Mouse (Mus musculus) neural tube, embryonic 12.5 days (tissue): ENCODE results near the gene Wwox. TPM values are rescaled to one million over a fixed set of nuclear protein-coding genes. Genes with fewer than 3 reads are reported as not detected.

Experiments used
- ATAC-seq: fragments of 200-750 bp; cut with Nextera tagmentation; 2 replicates; pipeline ENCODE4 v1.8.0; 2017; ENCODE audit warnings: low read depth, mild to moderate bottlenecking, moderate TSS enrichment, moderate library complexity; ENCODE audit not compliant: low FRiP score
- H3K27ac ChIP-seq: fragments of 300-500 bp; sonication (generic); 2 replicates; pipeline ENCODE4 v1.5.1; 2016
- H3K27me3 ChIP-seq: fragments of 300-500 bp; sonication (generic); replicated peaks from 2 replicates; pipeline ENCODE4 v1.6.1; 2016; ENCODE audit warnings: mild to moderate bottlenecking
- H3K36me3 ChIP-seq: fragments of 300-500 bp; sonication (generic); 2 replicates; pipeline ENCODE4 v1.6.1; 2016; ENCODE audit warnings: mild to moderate bottlenecking
- H3K4me1 ChIP-seq: fragments of 300-500 bp; sonication (generic); 2 replicates; pipeline ENCODE4 v1.6.1; 2016
- H3K4me2 ChIP-seq: fragments of 300-500 bp; sonication (generic); replicated peaks from 2 replicates; pipeline ENCODE4 v1.6.1; 2016; ENCODE audit warnings: mild to moderate bottlenecking
- H3K4me3 ChIP-seq: fragments of 300-500 bp; sonication (generic); 2 replicates; pipeline ENCODE4 v1.5.1; 2016
- H3K9ac ChIP-seq: fragments of 300-500 bp; sonication (generic); 2 replicates; pipeline ENCODE4 v1.6.1; 2016; ENCODE audit warnings: mild to moderate bottlenecking
- H3K9me3 ChIP-seq: fragments of 300-500 bp; sonication (generic); 2 replicates; pipeline ENCODE4 v1.6.1; 2016; ENCODE audit warnings: mild to moderate bottlenecking
- WGBS: fragments of 180-500 bp; shearing (Covaris S2); methylation state at CpG from one replicate; pipeline ENCODE4 v1.1.7; 2016; 5-methylcytosine and 5-hydroxymethylcytosine counted together
- polyA plus RNA-seq: library from polyadenylated mRNA; unstranded; fragments of >200 nt; fragmentation: Nextera tagmentation; extraction: Ambion mirVana; gene quantifications from 2 replicates; pipeline ENCODE4 v1.2.1, GENCODE M21; 2016

Wwox gene
- polyA plus RNA-seq, 1 experiment from 2014 or later, result 12.7 TPM

DNA sequence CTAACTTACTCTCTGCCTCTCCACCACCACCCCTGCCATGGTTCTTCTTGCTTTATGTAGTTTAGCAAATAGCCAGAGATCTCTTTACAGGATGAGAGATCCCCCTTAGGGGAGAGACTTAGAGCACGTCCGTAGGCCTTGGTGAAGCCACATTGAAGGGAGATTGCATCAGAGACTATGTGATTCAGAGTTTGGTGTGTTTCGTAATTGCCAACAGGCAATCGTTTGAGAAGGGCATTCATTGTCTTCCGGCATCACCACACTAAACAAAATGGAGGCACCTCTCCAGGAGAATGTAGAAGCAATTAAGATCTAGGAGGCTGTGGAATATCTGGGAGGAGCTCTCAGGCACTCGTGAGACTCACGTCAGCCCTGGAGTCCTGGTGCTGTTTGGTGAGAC lies 408.2 kb downstream of the Wwox start:
- WGBS, result 87% methylated on average over 7 of the region's 7 CpGs
- no peak overlapping the region for H3K27ac ChIP-seq
- peaks cover 29% of the 10 kb centered on the region for H3K4me1 ChIP-seq

GRCm38 (mm10) chr8:114849461-114849860 lies 410.0 kb downstream of the Wwox start:
- Histone ChIP-seq H3K4me2 (no peak overlapping the region), H3K4me3 (no peak overlapping the region), H3K9ac (no peak overlapping the region), H3K27ac (no peak overlapping the region), H3K36me3 (no peaks in the 10 kb centered on the region), H3K27me3 (no peaks in the 10 kb centered on the region), H3K9me3 (0 out of 2 replicates have a peak, but pooled peaks cover 3% of the 10 kb centered on the region), H3K4me1 (peaks cover 22% of the 10 kb centered on the region)
- ATAC-seq, result no peak
- WGBS, result 65% methylated on average over 9 of the region's 9 CpGs

More for the DNA sequence above, 408.2 kb downstream of the Wwox start:
- H3K9ac ChIP-seq, result no peak overlapping the region
- H3K4me2 ChIP-seq, result no peak overlapping the region
- 0 out of 2 replicates have a peak, but pooled peaks cover 3% of the 10 kb centered on the region for H3K9me3 ChIP-seq
- no peak for ATAC-seq
- H3K36me3 ChIP-seq, result no peaks in the 10 kb centered on the region
- H3K27me3 ChIP-seq, result no peaks in the 10 kb centered on the region
- H3K4me3 ChIP-seq, result no peak overlapping the region

GRCm38 (mm10) chr8:114850014-114850870 lies 410.8 kb downstream of the Wwox start:
- no peak overlapping the region for H3K9ac ChIP-seq
- H3K4me3 ChIP-seq, result no peak overlapping the region
- no peak overlapping the region; the same call in 1 of the 2 replicates for H3K4me2 ChIP-seq
- H3K27me3 ChIP-seq, result no peaks in the 10 kb centered on the region
- H3K4me1 ChIP-seq, result peaks cover 18% of the 10 kb centered on the region; the same call in 1 of the 2 replicates
- peak; percentile 41; the same call in 1 of the 2 replicates for ATAC-seq
- H3K36me3 ChIP-seq, result no peaks in the 10 kb centered on the region
- 43% methylated on average over 15 of the region's 15 CpGs for WGBS
- H3K9me3 ChIP-seq, result 0 out of 2 replicates have a peak, but pooled peaks cover 3% of the 10 kb centered on the region
- H3K27ac ChIP-seq, result no peak overlapping the region

- Histone ChIP-seq H3K4me2 (no peak overlapping the region), H3K4me1 (peaks cover 18% of the 10 kb centered on the region; the same call in 1 of the 2 replicates), H3K4me3 (no peak overlapping the region), H3K27ac (no peak overlapping the region), H3K36me3 (no peaks in the 10 kb centered on the region), H3K27me3 (no peaks in the 10 kb centered on the region), H3K9ac (no peak overlapping the region), H3K9me3 (0 out of 2 replicates have a peak, but pooled peaks cover 3% of the 10 kb centered on the region)
- no peak for ATAC-seq
- 90% methylated on average over 4 of the region's 4 CpGs for WGBS
These were observed 414.3 kb downstream of the Wwox start for GRCm38 (mm10) chr8:114853765-114854164.

DNA sequence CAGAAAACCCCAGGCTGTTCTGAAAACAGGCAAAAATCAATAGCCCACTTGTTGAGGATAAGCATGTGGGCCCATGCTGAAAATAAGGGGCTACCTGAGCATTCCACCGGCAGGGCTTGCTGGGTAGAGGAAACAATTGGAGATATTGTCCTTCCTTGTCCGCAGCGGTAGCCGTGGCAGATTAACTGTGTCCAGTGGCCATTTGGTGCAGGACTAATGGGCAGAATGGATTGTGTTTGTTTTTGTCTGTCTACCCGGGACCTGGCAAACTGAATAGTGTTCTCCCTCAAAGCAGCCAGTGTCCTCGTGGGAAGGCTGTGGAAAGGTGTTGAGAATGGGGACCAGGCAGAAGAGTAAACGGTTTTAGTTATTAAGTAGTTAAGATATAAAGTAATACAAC lies 416.4 kb downstream of the Wwox start:
- no peak for ATAC-seq
- peak overlapping the region; percentile 24; the same call in 1 of the 2 replicates for H3K4me2 ChIP-seq
- no peaks in the 10 kb centered on the region; the same call in 1 of the 2 replicates for H3K4me1 ChIP-seq
- H3K36me3 ChIP-seq, result no peaks in the 10 kb centered on the region
- no peak overlapping the region for H3K27ac ChIP-seq
- WGBS, result 8% methylated on average over 7 of the region's 7 CpGs
- H3K4me3 ChIP-seq, result no peak overlapping the region
- no peaks in the 10 kb centered on the region for H3K27me3 ChIP-seq
- 0 out of 2 replicates have a peak, but pooled peaks cover 3% of the 10 kb centered on the region for H3K9me3 ChIP-seq
- no peak overlapping the region for H3K9ac ChIP-seq

DNA sequence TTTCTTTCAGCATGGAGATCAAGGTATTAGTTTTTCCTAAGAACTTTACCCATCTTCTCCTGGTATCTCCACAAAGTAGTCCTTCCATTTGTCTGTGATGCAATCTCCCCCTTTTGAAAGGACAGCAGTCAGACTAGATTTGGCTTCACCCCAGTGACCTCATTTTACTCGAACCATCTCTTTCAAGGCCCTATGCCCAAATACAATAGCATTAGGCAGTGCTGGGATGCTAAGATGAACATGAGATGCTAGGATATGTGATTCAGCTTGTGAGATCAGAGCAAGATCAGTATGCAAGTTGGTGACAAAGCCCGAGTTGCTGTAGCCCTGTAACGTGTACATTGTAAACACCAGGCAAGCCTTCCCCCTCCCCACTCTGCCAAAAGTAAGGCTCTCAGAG lies 426.5 kb downstream of the Wwox start:
- Histone ChIP-seq H3K27me3 (no peaks in the 10 kb centered on the region), H3K36me3 (no peaks in the 10 kb centered on the region), H3K4me1 (no peaks in the 10 kb centered on the region), H3K4me2 (no peak overlapping the region), H3K27ac (no peak overlapping the region), H3K4me3 (no peak overlapping the region), H3K9ac (no peak overlapping the region), H3K9me3 (no peaks in the 10 kb centered on the region)
- WGBS, result 44% methylated on average over 3 of the region's 3 CpGs
- ATAC-seq, result no peak

GRCm38 (mm10) chr8:114869321-114869720 lies 429.9 kb downstream of the Wwox start:
- Histone ChIP-seq H3K27ac (no peak overlapping the region), H3K4me3 (no peak overlapping the region), H3K36me3 (no peaks in the 10 kb centered on the region), H3K9ac (no peak overlapping the region), H3K9me3 (no peaks in the 10 kb centered on the region; the same call in 1 of the 2 replicates), H3K27me3 (no peaks in the 10 kb centered on the region; the same call in 1 of the 2 replicates), H3K4me2 (no peak overlapping the region), H3K4me1 (no peaks in the 10 kb centered on the region)
- 90% methylated on average over 6 of the region's 6 CpGs for WGBS
- no peak for ATAC-seq

DNA sequence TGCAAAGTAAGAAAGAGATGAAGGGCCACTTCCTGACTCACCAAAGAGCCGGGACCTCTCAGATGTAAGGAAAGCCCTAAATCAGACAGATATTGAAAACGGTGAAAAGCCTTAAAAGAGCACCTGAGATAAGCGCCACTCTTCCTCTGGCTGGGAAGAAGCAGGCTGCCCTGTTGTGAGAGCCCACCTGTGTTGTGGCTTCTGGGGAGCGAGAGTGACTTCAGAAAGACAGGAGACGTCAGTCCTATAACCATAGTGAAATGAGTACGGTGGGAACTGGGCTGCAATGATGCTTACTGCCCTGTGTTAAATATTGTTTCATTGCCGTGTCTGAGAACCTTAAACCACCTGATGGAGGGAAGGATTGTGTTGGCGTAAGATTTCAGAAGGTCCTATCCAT lies 431.0 kb downstream of the Wwox start:
- Histone ChIP-seq H3K27ac (no peak overlapping the region), H3K36me3 (no peaks in the 10 kb centered on the region), H3K4me2 (no peak overlapping the region), H3K9me3 (no peaks in the 10 kb centered on the region; the same call in 1 of the 2 replicates), H3K4me1 (no peaks in the 10 kb centered on the region), H3K27me3 (no peaks in the 10 kb centered on the region; the same call in 1 of the 2 replicates), H3K9ac (no peak overlapping the region), H3K4me3 (no peak overlapping the region)
- WGBS, result 94% methylated on average over 8 of the region's 8 CpGs
- ATAC-seq, result no peak

DNA sequence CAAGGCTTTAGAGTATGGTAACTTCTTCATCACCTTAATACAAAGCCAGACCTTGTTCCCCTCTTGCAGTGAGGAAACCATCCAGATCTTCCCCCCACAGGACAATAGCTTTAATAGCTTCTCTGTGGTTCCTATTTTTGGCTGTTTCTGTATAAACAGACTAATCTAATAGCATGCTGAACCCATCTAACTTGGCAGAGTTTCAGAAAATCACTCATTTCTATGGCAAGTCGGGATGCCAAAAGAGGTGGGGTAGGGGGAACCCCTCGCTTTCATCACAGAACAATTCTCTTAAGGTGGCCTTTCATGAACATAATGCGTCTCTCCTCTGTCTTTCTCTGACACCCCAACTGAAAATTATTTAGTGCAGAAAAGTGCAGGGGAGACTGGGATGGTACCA lies 433.0 kb downstream of the Wwox start:
- Histone ChIP-seq H3K27me3 (no peaks in the 10 kb centered on the region; the same call in 1 of the 2 replicates), H3K9me3 (no peaks in the 10 kb centered on the region; the same call in 1 of the 2 replicates), H3K4me2 (no peak overlapping the region), H3K4me3 (no peak overlapping the region), H3K27ac (no peak overlapping the region), H3K36me3 (no peaks in the 10 kb centered on the region), H3K4me1 (peaks cover 13% of the 10 kb centered on the region), H3K9ac (no peak overlapping the region)
- 91% methylated on average over 3 of the region's 3 CpGs for WGBS
- ATAC-seq, result no peak

DNA sequence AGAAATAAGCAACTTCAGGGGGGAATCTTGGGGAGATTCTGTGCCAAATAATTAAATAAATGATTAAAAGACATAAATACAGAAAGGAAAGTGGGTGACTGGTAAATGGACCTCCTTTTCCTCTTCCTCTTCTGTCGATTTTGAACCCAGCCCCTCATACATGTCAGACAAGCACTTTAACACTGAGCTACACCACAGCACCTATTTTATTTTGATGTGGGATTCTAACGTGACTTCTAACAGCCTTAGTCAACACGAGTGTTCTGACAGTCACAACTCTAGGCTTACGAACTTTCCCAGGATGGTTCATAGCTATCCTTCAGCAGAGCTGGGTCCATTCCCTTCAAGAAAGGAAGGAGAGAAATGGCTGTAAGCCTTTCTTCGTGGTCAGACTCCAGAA lies 435.7 kb downstream of the Wwox start:
- no peaks in the 10 kb centered on the region; the same call in 1 of the 2 replicates for H3K9me3 ChIP-seq
- no peak overlapping the region for H3K27ac ChIP-seq
- no peak overlapping the region for H3K9ac ChIP-seq
- H3K4me3 ChIP-seq, result no peak overlapping the region
- H3K27me3 ChIP-seq, result no peaks in the 10 kb centered on the region; the same call in 1 of the 2 replicates
- peaks cover 20% of the 10 kb centered on the region for H3K4me1 ChIP-seq
- H3K36me3 ChIP-seq, result no peaks in the 10 kb centered on the region
- 86% methylated on average over 5 of the region's 5 CpGs for WGBS
- no peak for ATAC-seq
- no peak overlapping the region for H3K4me2 ChIP-seq

DNA sequence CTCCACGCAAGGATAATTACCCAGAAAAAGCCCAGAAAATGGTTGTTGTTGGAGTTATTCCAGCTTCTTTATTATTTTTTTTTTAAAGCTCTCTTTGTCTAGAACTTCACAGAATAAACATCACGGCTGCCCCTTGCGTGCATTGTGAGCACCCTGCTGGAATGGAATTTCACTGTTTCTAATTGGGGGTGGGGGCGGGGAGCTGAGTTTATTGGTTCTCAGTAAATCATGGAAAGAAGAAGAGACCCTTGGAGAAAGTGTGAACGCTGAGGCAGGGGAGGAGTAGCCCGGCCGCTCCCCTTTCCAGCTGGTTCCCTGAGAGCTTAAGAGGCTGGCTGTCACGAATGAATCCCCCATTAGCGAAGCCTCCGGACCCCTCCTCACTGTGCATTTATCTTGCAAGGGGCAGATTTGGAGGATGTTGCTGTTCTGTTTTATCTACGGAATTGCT lies 436.7 kb downstream of the Wwox start:
- WGBS, result 3% methylated on average over 11 of the region's 11 CpGs
- Histone ChIP-seq H3K9ac (no peak overlapping the region), H3K27me3 (no peaks in the 10 kb centered on the region; the same call in 1 of the 2 replicates), H3K4me2 (peak overlapping the region; percentile 33), H3K4me1 (peaks cover 20% of the 10 kb centered on the region), H3K36me3 (no peaks in the 10 kb centered on the region), H3K4me3 (no peak overlapping the region), H3K27ac (no peak overlapping the region), H3K9me3 (no peaks in the 10 kb centered on the region; the same call in 1 of the 2 replicates)
- ATAC-seq, result peak; percentile 56; the same call in 1 of the 2 replicates

DNA sequence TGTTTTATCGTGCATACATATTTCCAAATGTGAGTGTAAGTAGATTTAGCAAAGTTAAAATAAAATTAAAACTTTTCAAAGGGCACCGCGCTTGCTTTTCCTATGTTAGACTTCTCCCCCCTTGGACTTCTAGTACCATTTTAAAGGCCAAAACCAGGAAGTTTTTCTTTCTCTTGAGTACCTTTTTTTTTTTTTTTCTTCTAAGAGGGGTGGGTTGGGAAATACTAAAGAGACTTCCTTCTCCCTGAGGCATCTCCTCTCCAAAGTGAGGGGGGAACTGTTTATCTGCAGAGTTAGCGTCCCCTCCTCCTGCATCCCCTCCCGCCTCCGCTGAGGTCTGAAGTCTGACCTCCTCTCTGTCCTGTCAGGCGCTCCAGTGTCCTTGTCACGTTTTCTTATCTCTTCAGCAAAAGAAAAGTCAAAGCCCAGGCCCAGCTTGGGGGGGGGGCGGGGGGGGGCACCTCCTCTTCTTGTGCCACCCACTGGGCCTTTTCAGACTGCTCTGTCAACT lies 437.3 kb downstream of the Wwox start:
- 26% methylated on average over 9 of the region's 9 CpGs for WGBS
- Histone ChIP-seq H3K4me1 (peaks cover 23% of the 10 kb centered on the region), H3K27me3 (peaks cover 3% of the 10 kb centered on the region; the same call in 1 of the 2 replicates), H3K4me3 (no peak overlapping the region), H3K27ac (no peak overlapping the region), H3K9ac (no peak overlapping the region), H3K4me2 (peak overlapping the region; percentile 33), H3K36me3 (no peaks in the 10 kb centered on the region), H3K9me3 (no peaks in the 10 kb centered on the region; the same call in 1 of the 2 replicates)
- no peak for ATAC-seq
